Mouse (Mus musculus): ENCODE data around the gene Ube2c. TPM values are rescaled to one million over a fixed set of nuclear protein-coding genes. Genes with fewer than 3 reads are reported as not detected.
A peak's percentile ranks its signal among the peaks of the same experiment; 100 is the strongest.

Gene Ube2c
- polyA plus RNA-seq, 1 experiment from 2014 or later = 104 TPM

DNA sequence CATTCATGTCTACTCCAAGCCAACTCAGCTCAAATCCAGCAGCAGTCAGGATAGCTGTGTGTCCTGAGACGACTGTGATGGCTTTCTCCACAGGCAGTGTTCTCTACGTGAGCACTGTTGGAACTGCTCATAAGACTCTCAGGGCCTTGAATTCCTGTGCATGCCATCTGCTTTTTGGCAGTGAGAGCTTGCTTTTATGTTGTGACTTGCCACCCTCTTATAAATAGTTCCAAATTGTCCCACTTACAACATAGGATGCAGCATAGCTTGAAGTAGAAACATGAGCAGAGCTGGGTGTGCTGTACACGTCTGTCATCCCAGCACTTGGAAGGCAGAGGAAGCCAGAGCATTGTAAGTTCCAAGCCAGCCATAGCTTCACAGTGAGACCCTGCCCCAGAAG lies 3.9 kb upstream of the Ube2c start:
- ATAC-seq (ENCODE audit: low FRiP score, low TSS enrichment) (no peak), DNase-seq (ENCODE audit: low spot score) (no peak)
- 81% methylated on average over 3 of the region's 3 CpGs for WGBS
- no peak overlapping the region for H3K27ac ChIP-seq (replicated peaks)
- no peak for TF ChIP-seq EP300 (optimal IDR thresholded peaks at IDR 0.05)
- no peak for TF ChIP-seq CTCF (IDR thresholded peaks at IDR 0.05; ENCODE audit: low read depth)
- no peaks in the 10 kb centered on the region for H3K9me3 ChIP-seq (ENCODE audit: control insufficient read depth, low read length)
- H3K4me2 ChIP-seq (replicated peaks; ENCODE audit: low read depth) = no peak overlapping the region
- no peak overlapping the region for H3K4me3 ChIP-seq (ENCODE audit: low read depth, low read length)
- H3K4me1 ChIP-seq (replicated peaks; ENCODE audit: control insufficient read depth, insufficient read depth) = 0 out of 2 replicates have a peak, but pooled peaks cover 4% of the 10 kb centered on the region
- no peaks in the 10 kb centered on the region for H3K27me3 ChIP-seq (ENCODE audit: control insufficient read depth, insufficient read depth, low read length)
- H3K36me3 ChIP-seq (ENCODE audit: control insufficient read depth, insufficient read depth, low read length) = peaks cover 35% of the 10 kb centered on the region
- H3K9ac ChIP-seq (ENCODE audit: low read length) = no peak overlapping the region

DNA sequence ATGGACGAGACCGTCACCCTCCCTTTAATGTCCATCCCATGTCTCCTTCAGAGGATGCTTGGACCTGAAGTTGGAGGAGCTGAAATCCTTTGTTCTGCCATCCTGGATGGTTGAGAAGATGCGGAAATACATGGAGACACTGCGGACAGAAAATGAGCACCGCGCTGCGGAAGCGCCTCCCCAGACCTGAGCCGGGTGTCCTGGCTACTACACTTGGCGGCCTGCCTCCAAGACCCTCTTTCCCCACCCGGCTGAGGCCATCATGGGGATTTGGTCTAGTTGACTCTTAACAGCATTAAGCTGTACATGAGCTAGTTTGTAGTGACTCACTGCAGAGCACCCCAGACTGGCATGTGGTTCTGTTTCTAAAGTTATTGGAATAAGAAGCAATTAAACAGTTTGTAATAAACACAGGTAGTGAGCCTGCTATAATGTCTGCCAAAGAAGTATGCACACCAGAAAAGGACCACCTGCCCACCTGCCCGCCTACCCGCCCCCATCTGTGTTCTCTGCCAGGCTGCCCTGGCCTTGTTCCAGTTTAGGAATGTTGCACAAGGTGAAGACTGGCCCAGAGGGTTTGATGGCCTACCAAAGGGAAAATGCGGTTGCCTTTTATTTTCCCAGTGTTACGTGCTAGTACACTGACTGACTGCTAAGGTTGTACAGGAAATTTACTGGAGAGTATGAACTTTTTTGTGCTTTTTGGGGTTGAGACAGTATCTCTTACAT lies 1.7 kb upstream of the Ube2c start:
- no peak overlapping the region for H3K4me3 ChIP-seq (ENCODE audit: low read depth, low read length)
- peaks cover 25% of the 10 kb centered on the region for H3K36me3 ChIP-seq (ENCODE audit: control insufficient read depth, insufficient read depth, low read length)
- ATAC-seq (ENCODE audit: low FRiP score, low TSS enrichment) = no peak
- TF ChIP-seq CTCF (IDR thresholded peaks at IDR 0.05; ENCODE audit: low read depth) (no peak), EP300 (optimal IDR thresholded peaks at IDR 0.05) (no peak)
- H3K27me3 ChIP-seq (ENCODE audit: control insufficient read depth, insufficient read depth, low read length) = no peaks in the 10 kb centered on the region
- no peaks in the 10 kb centered on the region for H3K9me3 ChIP-seq (ENCODE audit: control insufficient read depth, low read length)
- 0 out of 2 replicates have a peak, but pooled peaks cover 4% of the 10 kb centered on the region for H3K4me1 ChIP-seq (replicated peaks; ENCODE audit: control insufficient read depth, insufficient read depth)
- H3K9ac ChIP-seq (ENCODE audit: low read length) = no peak overlapping the region
- no peak overlapping the region for H3K27ac ChIP-seq (replicated peaks)
- no peak for DNase-seq (ENCODE audit: low spot score)
- WGBS = 89% methylated on average over 15 of the region's 15 CpGs
- no peak overlapping the region for H3K4me2 ChIP-seq (replicated peaks; ENCODE audit: low read depth)

DNA sequence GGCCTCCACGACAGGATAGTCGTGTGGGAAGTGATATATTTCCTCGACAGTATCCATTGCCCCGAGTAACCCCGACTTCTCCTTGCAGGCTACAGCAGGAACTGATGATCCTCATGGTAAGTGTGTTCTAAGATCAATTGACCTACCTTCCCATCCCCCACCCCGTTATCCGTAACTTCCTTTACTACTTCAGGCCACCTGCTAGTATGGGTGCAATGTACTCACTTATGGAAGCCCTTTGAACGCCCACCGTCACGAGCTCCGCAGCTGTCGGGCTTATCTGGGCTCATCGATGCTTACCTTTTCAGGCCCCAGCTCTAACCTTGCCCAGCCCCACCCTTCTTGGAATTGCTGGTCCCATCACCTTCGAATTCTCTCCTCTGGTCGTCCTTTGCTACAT lies 581 bp downstream of the Ube2c start:
- Histone ChIP-seq H3K4me1 (replicated peaks; ENCODE audit: control insufficient read depth, insufficient read depth) (0 out of 2 replicates have a peak, but pooled peaks cover 4% of the 10 kb centered on the region), H3K9me3 (ENCODE audit: control insufficient read depth, low read length) (no peaks in the 10 kb centered on the region), H3K27ac (replicated peaks) (no peak overlapping the region), H3K36me3 (ENCODE audit: control insufficient read depth, insufficient read depth, low read length) (peaks cover 17% of the 10 kb centered on the region), H3K27me3 (ENCODE audit: control insufficient read depth, insufficient read depth, low read length) (no peaks in the 10 kb centered on the region), H3K4me2 (replicated peaks; ENCODE audit: low read depth) (peak overlapping the region; percentile 92), H3K9ac (ENCODE audit: low read length) (peak overlapping the region; percentile 74), H3K4me3 (ENCODE audit: low read depth, low read length) (peak overlapping the region; percentile 83)
- WGBS = under 1% methylated on average over 15 of the region's 15 CpGs
- DNase-seq (ENCODE audit: low spot score) = no peak
- TF ChIP-seq EP300 (optimal IDR thresholded peaks at IDR 0.05) (no peak), CTCF (IDR thresholded peaks at IDR 0.05; ENCODE audit: low read depth) (no peak)
- ATAC-seq (ENCODE audit: low FRiP score, low TSS enrichment) = no peak

DNA sequence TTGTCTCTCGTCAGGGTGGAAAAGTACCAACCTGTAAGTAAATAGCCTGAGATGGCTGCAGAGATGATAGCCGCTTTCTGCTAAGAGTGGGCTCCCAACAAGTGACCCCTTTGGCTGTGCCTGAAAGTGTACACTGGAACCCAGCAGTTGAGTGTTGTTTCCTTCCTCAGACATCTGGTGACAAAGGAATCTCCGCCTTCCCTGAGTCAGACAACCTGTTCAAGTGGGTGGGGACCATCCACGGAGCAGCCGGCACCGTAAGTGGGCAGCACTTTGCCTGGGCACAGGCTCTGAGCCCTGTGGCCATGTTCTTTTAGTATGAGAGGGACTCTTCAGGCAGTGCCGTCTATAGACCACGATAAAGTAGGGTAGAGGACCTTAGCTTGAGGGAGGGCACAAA lies 1.4 kb downstream of the Ube2c start:
- no peak for ATAC-seq (ENCODE audit: low FRiP score, low TSS enrichment)
- Histone ChIP-seq H3K27ac (replicated peaks) (no peak overlapping the region), H3K36me3 (ENCODE audit: control insufficient read depth, insufficient read depth, low read length) (peaks cover 13% of the 10 kb centered on the region), H3K9me3 (ENCODE audit: control insufficient read depth, low read length) (no peaks in the 10 kb centered on the region), H3K27me3 (ENCODE audit: control insufficient read depth, insufficient read depth, low read length) (no peaks in the 10 kb centered on the region), H3K4me1 (replicated peaks; ENCODE audit: control insufficient read depth, insufficient read depth) (0 out of 2 replicates have a peak, but pooled peaks cover 4% of the 10 kb centered on the region), H3K4me2 (replicated peaks; ENCODE audit: low read depth) (peak overlapping the region; percentile 92), H3K9ac (ENCODE audit: low read length) (no peak overlapping the region), H3K4me3 (ENCODE audit: low read depth, low read length) (peak overlapping the region; percentile 83; the same call in 1 of the 2 replicates)
- no peak for DNase-seq (ENCODE audit: low spot score)
- 52% methylated on average over 8 of the region's 8 CpGs for WGBS
- TF ChIP-seq CTCF (IDR thresholded peaks at IDR 0.05; ENCODE audit: low read depth) (no peak), EP300 (optimal IDR thresholded peaks at IDR 0.05) (no peak)

DNA sequence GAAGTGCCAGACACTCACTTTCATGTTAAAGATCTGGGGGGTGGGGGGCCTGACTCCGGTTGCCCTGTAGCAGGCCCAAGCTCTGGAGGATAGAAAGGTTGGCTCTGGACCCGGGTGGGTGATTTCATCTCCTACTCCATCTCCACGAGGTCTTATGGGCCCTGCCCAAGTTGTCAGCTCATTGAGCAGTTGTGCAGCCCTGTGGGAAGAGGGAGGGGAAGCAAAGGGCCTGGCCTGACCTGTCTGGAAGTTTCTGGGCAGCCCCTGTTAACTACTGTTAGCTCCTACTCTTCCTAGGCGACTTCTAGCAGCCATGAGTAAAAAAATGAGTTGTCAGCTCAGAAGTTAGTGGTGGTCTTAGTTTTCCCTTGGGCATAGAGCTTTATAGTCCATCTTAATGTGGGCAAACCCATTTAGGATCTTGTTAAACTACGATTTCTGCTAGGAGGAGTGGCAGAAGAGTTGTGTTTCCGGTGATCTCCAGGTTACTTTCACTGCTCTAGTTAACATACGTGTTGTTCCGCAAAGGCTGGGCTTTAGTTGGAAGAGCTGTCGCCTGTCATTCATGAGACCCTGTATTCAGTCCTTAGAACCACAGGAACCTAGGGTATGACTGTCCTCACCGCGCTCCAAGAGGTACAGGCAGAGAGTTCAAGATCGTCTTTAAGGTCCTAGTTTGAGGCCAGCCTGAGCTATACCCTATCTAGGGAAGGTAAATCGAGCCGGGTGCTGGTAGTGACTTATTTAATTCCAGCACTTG lies 3.7 kb downstream of the Ube2c start:
- Histone ChIP-seq H3K9me3 (ENCODE audit: control insufficient read depth, low read length) (no peaks in the 10 kb centered on the region), H3K4me2 (replicated peaks; ENCODE audit: low read depth) (no peak overlapping the region), H3K4me1 (replicated peaks; ENCODE audit: control insufficient read depth, insufficient read depth) (0 out of 2 replicates have a peak, but pooled peaks cover 4% of the 10 kb centered on the region), H3K36me3 (ENCODE audit: control insufficient read depth, insufficient read depth, low read length) (no peaks in the 10 kb centered on the region; the same call in 1 of the 2 replicates), H3K9ac (ENCODE audit: low read length) (no peak overlapping the region), H3K4me3 (ENCODE audit: low read depth, low read length) (no peak overlapping the region), H3K27me3 (ENCODE audit: control insufficient read depth, insufficient read depth, low read length) (no peaks in the 10 kb centered on the region), H3K27ac (replicated peaks) (no peak overlapping the region)
- DNase-seq (ENCODE audit: low spot score) (no peak), ATAC-seq (ENCODE audit: low FRiP score, low TSS enrichment) (no peak)
- 79% methylated on average over 14 of the region's 14 CpGs for WGBS
- TF ChIP-seq EP300 (optimal IDR thresholded peaks at IDR 0.05) = no peak
- no peak for TF ChIP-seq CTCF (IDR thresholded peaks at IDR 0.05; ENCODE audit: low read depth)

All from stomach, postnatal 0 days (tissue).